Mouse (Mus musculus): ENCODE measurements around the gene Ssxb8. TPM values are rescaled to one million over a fixed set of nuclear protein-coding genes. Genes with fewer than 3 reads are reported as not detected.
"Not testable (repeated sequence)": the region's sequence is repeated elsewhere in the genome, so short reads cannot be mapped to it uniquely, and the experiment has no call there.

The Ssxb8 gene
- not detected in 2 replicates for polyA plus RNA-seq (2012; rRNA removed)

DNA sequence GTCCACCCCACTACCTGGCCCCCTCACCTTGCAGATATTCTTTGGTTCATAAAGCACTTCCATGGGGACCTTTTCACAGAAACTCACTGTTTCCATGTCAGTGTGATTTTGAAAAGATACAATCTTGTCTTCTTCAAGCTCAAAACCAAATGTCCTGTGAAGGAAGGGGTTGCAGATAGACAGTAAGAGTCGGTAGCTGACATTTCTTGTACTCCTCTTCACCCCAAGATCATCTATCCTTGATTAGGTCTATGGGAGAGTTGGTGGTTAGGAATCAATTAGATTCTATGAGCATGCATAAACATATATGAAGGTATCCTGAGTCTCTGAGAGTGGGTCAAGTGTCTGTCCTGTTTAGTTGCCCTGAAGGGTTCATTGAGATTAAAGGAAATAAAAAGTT lies at the start of gene Ssxb8:
Gene Ssxb8 (minus strand): TSS at position 101 of the 400 bp plus-strand sequence.
- DNase-seq; H3K4me3 ChIP-seq (replicated peaks; ENCODE audit: extremely low read depth, low read depth, low read length); H3K4me1 ChIP-seq (ENCODE audit: control insufficient read depth, insufficient read depth, low read length): not testable (repeated sequence)
- WGBS = 43% methylated on average over 1 of the region's 1 CpGs

DNA sequence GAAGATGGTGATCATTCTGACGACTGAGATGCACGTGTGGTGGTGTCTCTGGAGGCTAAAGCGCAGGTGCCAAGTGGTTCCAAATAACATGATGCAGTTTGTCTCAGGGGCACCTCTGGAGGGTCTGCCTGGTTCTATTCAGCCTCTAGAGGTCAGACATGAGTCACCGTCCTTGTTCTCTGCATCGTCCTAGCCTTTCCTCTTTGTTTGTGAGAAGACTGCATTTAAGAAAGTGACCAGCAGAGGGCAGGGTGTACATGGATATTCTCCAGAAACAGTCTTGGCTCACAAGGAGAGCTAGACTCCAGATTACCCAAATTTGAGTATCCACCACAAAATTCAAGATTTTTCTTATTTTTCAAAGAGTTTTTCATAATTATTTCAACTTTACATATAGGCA lies 42.3 kb upstream of the Ssxb8 start:
- H3K4me1 ChIP-seq (ENCODE audit: control insufficient read depth, insufficient read depth, low read length) = no peaks in the 10 kb centered on the region
- no peak for DNase-seq
- 39% methylated on average over 5 of the region's 5 CpGs for WGBS

DNA sequence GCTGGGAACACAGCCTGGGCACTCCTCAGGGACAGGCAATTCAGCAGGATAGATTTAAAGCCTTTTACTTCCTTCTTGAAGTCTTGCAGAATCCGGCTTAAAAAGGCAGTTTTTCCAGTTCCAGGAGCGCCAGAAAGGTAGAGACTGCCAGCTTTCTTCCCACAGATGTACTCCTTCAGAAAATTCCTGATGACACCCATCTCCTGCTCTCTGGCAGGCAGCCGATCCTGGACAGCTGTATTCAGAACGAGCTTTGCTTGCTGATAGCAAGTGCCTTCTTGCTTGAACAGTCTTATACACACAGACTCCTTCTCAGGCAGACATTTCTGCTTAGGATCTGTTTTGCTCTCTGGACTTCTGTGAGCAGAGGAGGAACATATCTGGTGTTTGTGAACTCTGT lies 27.6 kb downstream of the Ssxb8 start:
- Histone ChIP-seq H3K4me3 (replicated peaks; ENCODE audit: extremely low read depth, low read depth, low read length) (no peak overlapping the region), H3K4me1 (ENCODE audit: control insufficient read depth, insufficient read depth, low read length) (no peaks in the 10 kb centered on the region)
- WGBS = 68% methylated on average over 4 of the region's 4 CpGs
- TF ChIP-seq POLR2A (IDR thresholded peaks at IDR 0.05; ENCODE audit: borderline replicate concordance, extremely low read depth, low read depth, low read length) (no peak), CTCF (IDR thresholded peaks at IDR 0.05; ENCODE audit: insufficient read depth, low read length) (no peak)
- DNase-seq = no peak

More for the DNA sequence above, 42.3 kb upstream of the Ssxb8 start:
- TF ChIP-seq CTCF (IDR thresholded peaks at IDR 0.05; ENCODE audit: insufficient read depth, low read length) = no peak
- no peak for TF ChIP-seq POLR2A (IDR thresholded peaks at IDR 0.05; ENCODE audit: borderline replicate concordance, extremely low read depth, low read depth, low read length)
- no peak overlapping the region for H3K4me3 ChIP-seq (replicated peaks; ENCODE audit: extremely low read depth, low read depth, low read length)

Other genes starting within 250 kb of the Ssxb8 start
- gene Ssxb2, start 229.1 kb downstream of the Ssxb8 start, polyA plus RNA-seq (2012; rRNA removed) = not detected in 2 replicates
- not detected in 2 replicates for gene Gm14459, start 165.9 kb downstream of the Ssxb8 start, polyA plus RNA-seq (2012; rRNA removed)
- not detected in 2 replicates for gene Ssxb6, start 142.6 kb downstream of the Ssxb8 start, polyA plus RNA-seq (2012; rRNA removed)
- gene Ssxb3, start 99.0 kb downstream of the Ssxb8 start, polyA plus RNA-seq (2012; rRNA removed) = not detected in 2 replicates
- not detected in 2 replicates for gene Ssx9, start 57.6 kb upstream of the Ssxb8 start, polyA plus RNA-seq (2012; rRNA removed)
- gene Ssxb5, start 112.8 kb upstream of the Ssxb8 start, polyA plus RNA-seq (2012; rRNA removed) = not detected in 2 replicates
- gene Gm6592, start 153.2 kb upstream of the Ssxb8 start, polyA plus RNA-seq (2012; rRNA removed) = not detected in 2 replicates
- gene Gm5751, start 183.4 kb upstream of the Ssxb8 start, polyA plus RNA-seq (2012; rRNA removed) = not detected in 2 replicates
- gene B630019K06Rik, start 201.5 kb upstream of the Ssxb8 start, polyA plus RNA-seq (2012; rRNA removed) = 1.6 and 3.2 TPM in 2 replicates

Data from lung, adult 2 months (tissue).